ENCODE assay signal across 33 mouse cellular contexts in genomic region chr6:29053181-29053580, GRCm38 (mm10). TPM values are rescaled to one million over a fixed set of nuclear protein-coding genes. Genes with fewer than 3 reads are reported as not detected.
"Had no signal": no experiment of that assay in that cellular context is flagged by ENCODE, and none has a peak within 500 bp of the region (broad histone marks: within the 10 kb centered on the region; RNA-seq: fewer than 3 reads in every experiment).

No protein-coding gene starts in this region.

- H3K4me3 ChIP-seq: gastrocnemius, adult 2 months; heart, embryonic 10.5 days; heart, embryonic 12.5 days; hindbrain, embryonic 10.5 days; hindbrain, embryonic 12.5 days; intestine, embryonic 15.5 days; layer of hippocampus, adult 2 months; left cerebral cortex, adult 2 months; limb, embryonic 10.5 days; limb, embryonic 12.5 days; liver, embryonic 13.5 days had no signal

- H3K9me3 ChIP-seq: heart, embryonic 10.5 days; hindbrain, embryonic 10.5 days; hindbrain, embryonic 12.5 days; intestine, embryonic 15.5 days; limb, embryonic 10.5 days; limb, embryonic 12.5 days; liver, embryonic 13.5 days had no signal

- H3K27me3 ChIP-seq: hindbrain, embryonic 12.5 days; intestine, embryonic 15.5 days; liver, embryonic 13.5 days had no signal

- DNase-seq: gastrocnemius, adult 2 months; gastrocnemius, postnatal 10 days; gastrocnemius, postnatal 25 days; heart, adult 18-20 months; heart, postnatal 10 days; heart, postnatal 4 days; kidney, postnatal 14 days; liver; liver, embryonic 13.5 days had no signal

- ATAC-seq: forebrain, embryonic 16.5 days; inflammation-experienced regulatory T-cells, adult 6 months; intestine, embryonic 15.5 days; intestine, postnatal 0 days had no signal

- H3K36me3 ChIP-seq: heart, embryonic 10.5 days; heart, embryonic 12.5 days; hindbrain, embryonic 10.5 days; hindbrain, embryonic 12.5 days; intestine, embryonic 15.5 days; limb, embryonic 10.5 days; limb, embryonic 12.5 days; liver, embryonic 13.5 days had no signal

- H3K9ac ChIP-seq: heart, embryonic 12.5 days; hindbrain, embryonic 12.5 days; hindbrain, embryonic 14.5 days; intestine, embryonic 15.5 days; limb, embryonic 12.5 days; liver, embryonic 13.5 days had no signal

- H3K27ac ChIP-seq: gastrocnemius, adult 2 months; heart, embryonic 10.5 days; hindbrain, embryonic 10.5 days; hindbrain, embryonic 12.5 days; hindbrain, embryonic 14.5 days; intestine, embryonic 15.5 days; layer of hippocampus, adult 2 months; left cerebral cortex, adult 2 months; limb, embryonic 10.5 days; limb, embryonic 12.5 days; liver, embryonic 13.5 days had no signal

- H3K4me1 ChIP-seq: heart, embryonic 10.5 days; heart, embryonic 12.5 days; intestine, embryonic 15.5 days; limb, embryonic 10.5 days; limb, embryonic 12.5 days; liver, embryonic 13.5 days had no signal

- H3K4me2 ChIP-seq: heart, embryonic 12.5 days; hindbrain, embryonic 12.5 days; hindbrain, embryonic 14.5 days; intestine, embryonic 15.5 days; limb, embryonic 12.5 days; liver, embryonic 11.5 days; liver, embryonic 13.5 days had no signal

RNA-seq across cellular contexts. Expression of gene Lep, which starts 6.8 kb away (rescaled TPM):
- total RNA-seq: granulocyte monocyte progenitor cell, adult 5-6 weeks; layer of hippocampus, adult 2 months; layer of hippocampus, postnatal 10 days; layer of hippocampus, postnatal 25 days; left cerebral cortex, adult 2 months; left cerebral cortex, postnatal 14 days; left cerebral cortex, postnatal 36 days had no signal
- polyA plus RNA-seq: forebrain, embryonic 16.5 days; frontal cortex, adult 2 months; heart, embryonic 10.5 days; heart, embryonic 12.5 days; heart, embryonic 14.5 days; heart, embryonic 16.5 days; hindbrain, embryonic 10.5 days; hindbrain, embryonic 12.5 days; hindbrain, embryonic 14.5 days; hindbrain, embryonic 16.5 days; inflammation-experienced regulatory T-cells, adult 6 months; intestine, embryonic 15.5 days; intestine, postnatal 0 days; limb, embryonic 10.5 days; limb, embryonic 12.5 days; limb, embryonic 14.5 days; liver, embryonic 11.5 days; liver, embryonic 13.5 days had no signal
